In genomic region chr13:16636251-16636650, GRCm38 (mm10) we compare ENCODE assay signal across 28 mouse cellular contexts.
"Had no signal": no experiment of that assay in that cellular context is flagged by ENCODE, and none has a peak within 500 bp of the region (broad histone marks: within the 10 kb centered on the region; RNA-seq: fewer than 3 reads in every experiment).

No protein-coding gene starts in this region.

- H3K36me3 ChIP-seq: embryonic facial prominence, embryonic 10.5 days; embryonic facial prominence, embryonic 12.5 days; embryonic facial prominence, embryonic 13.5 days; embryonic facial prominence, embryonic 15.5 days; forebrain, embryonic 10.5 days; forebrain, embryonic 12.5 days; forebrain, embryonic 15.5 days had no signal

- H3K4me2 ChIP-seq: embryonic facial prominence, embryonic 12.5 days; embryonic facial prominence, embryonic 13.5 days; embryonic facial prominence, embryonic 15.5 days; forebrain, embryonic 12.5 days; forebrain, embryonic 13.5 days; forebrain, embryonic 15.5 days had no signal

- DNase-seq: cerebellum, adult 2 months; cerebellum, adult 8-10 months; cerebellum, adult 9-10 months; cerebellum, adult 9-11 months; cerebellum, postnatal 10 days; cerebellum, postnatal 14 days; cerebellum, postnatal 25 days; cerebellum, postnatal 36 days; embryo, embryonic 11 days; forebrain, postnatal 0 days; gastrocnemius, adult 2 months; gastrocnemius, postnatal 10 days; gastrocnemius, postnatal 14 days; gastrocnemius, postnatal 25 days; gastrocnemius, postnatal 36 days; heart, adult 11 months; heart, adult 18-20 months had no signal

- H3K4me1 ChIP-seq: embryonic facial prominence, embryonic 10.5 days; embryonic facial prominence, embryonic 12.5 days; embryonic facial prominence, embryonic 13.5 days; embryonic facial prominence, embryonic 15.5 days; forebrain, embryonic 10.5 days; forebrain, embryonic 12.5 days; forebrain, embryonic 13.5 days; forebrain, embryonic 15.5 days had no signal

- H3K27ac ChIP-seq: embryonic facial prominence, embryonic 10.5 days; embryonic facial prominence, embryonic 12.5 days; embryonic facial prominence, embryonic 13.5 days; embryonic facial prominence, embryonic 15.5 days; forebrain, embryonic 10.5 days; forebrain, embryonic 12.5 days; forebrain, embryonic 13.5 days; forebrain, embryonic 15.5 days; gastrocnemius, adult 2 months had no signal

- H3K4me3 ChIP-seq: embryonic facial prominence, embryonic 10.5 days; embryonic facial prominence, embryonic 12.5 days; embryonic facial prominence, embryonic 13.5 days; embryonic facial prominence, embryonic 15.5 days; erythroblast, embryonic 14.5 days; forebrain, embryonic 10.5 days; forebrain, embryonic 12.5 days; forebrain, embryonic 13.5 days; forebrain, embryonic 15.5 days; gastrocnemius, adult 2 months had no signal

- H3K9me3 ChIP-seq: embryonic facial prominence, embryonic 10.5 days; embryonic facial prominence, embryonic 12.5 days; embryonic facial prominence, embryonic 13.5 days; embryonic facial prominence, embryonic 15.5 days; forebrain, embryonic 10.5 days; forebrain, embryonic 12.5 days; forebrain, embryonic 13.5 days; forebrain, embryonic 15.5 days had no signal

- ATAC-seq: forebrain, embryonic 13.5 days; forebrain, embryonic 14.5 days; forebrain, embryonic 15.5 days; forebrain, embryonic 16.5 days; forebrain, postnatal 0 days had no signal

- H3K9ac ChIP-seq: embryonic facial prominence, embryonic 12.5 days; embryonic facial prominence, embryonic 13.5 days; embryonic facial prominence, embryonic 15.5 days; forebrain, embryonic 12.5 days; forebrain, embryonic 13.5 days; forebrain, embryonic 15.5 days; forebrain, postnatal 0 days had no signal

- H3K27me3 ChIP-seq: embryonic facial prominence, embryonic 12.5 days; embryonic facial prominence, embryonic 15.5 days; forebrain, embryonic 12.5 days; forebrain, embryonic 13.5 days; forebrain, embryonic 15.5 days had no signal
